Mouse (Mus musculus) liver, adult 2 months (tissue): ENCODE measurements at regions not wholly inside any gene's neighbourhood (a gene's known extent, or its start where the extent isn't known, plus 50 kb on each side); places are given as distances from the start of the nearest gene placed in this dataset.

Source experiments
- CTCF ChIP-seq: fragments of 200-500 bp; IDR thresholded peaks from 2 replicates; pipeline ENCODE4 v1.5.1; 2011; ENCODE audit warnings: low read depth, low read length, control low read depth
- POLR2A ChIP-seq: fragments of 200-500 bp; IDR thresholded peaks from 2 replicates; pipeline ENCODE4 v1.6.1; 2011; ENCODE audit warnings: low read length, control low read depth; ENCODE audit not compliant: insufficient read depth; ENCODE audit errors: extremely low read depth

GRCm38 (mm10) chr2:75245662-75246061 lies 413.4 kb upstream of the Hnrnpa3 start:
- TF ChIP-seq CTCF (no peak), POLR2A (no peak)
